Mouse (Mus musculus) gastrocnemius, postnatal 4 days (tissue): Measurements from ENCODE around the gene Tiam2. TPM values are rescaled to one million over a fixed set of nuclear protein-coding genes. Genes with fewer than 3 reads are reported as not detected.
A peak's percentile ranks its signal among the peaks of the same experiment; 100 is the strongest.

Source experiments
- DNase-seq, 2 experiments: peaks; one replicate each; pipeline ENCODE4 v3.0.0; 2021 to 2022; ENCODE audit warnings: low spot score in 2 of 2, mixed read lengths in 2 of 2
- total RNA-seq, 2 experiments: library from RNA; stranded (reverse); gene quantifications; 2 replicates each; pipeline ENCODE4 v1.2.3; 2021

The Tiam2 gene
- total RNA-seq, 2 experiments from 2014 or later = 8.4 to 9.7 TPM

DNA sequence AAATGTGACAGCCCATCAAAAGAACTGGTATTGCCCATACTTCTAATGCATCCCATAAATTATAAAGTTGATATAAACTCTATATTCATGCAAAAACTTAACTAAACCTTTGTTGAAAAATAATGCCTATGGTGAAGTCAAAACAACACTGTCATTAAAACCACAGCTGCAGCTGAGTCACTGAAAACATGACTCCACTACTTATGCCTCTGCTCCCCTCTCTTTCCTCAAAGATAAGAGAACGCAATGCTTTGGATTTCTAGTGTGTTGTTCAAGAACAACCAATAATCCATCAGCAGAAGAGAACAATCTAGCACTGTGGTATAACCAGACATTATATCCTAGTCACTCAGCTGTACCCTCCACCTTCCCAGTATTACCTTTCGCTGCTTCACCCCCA, 213.9 kb downstream of the Tiam2 start:
- DNase-seq = no peak

DNA sequence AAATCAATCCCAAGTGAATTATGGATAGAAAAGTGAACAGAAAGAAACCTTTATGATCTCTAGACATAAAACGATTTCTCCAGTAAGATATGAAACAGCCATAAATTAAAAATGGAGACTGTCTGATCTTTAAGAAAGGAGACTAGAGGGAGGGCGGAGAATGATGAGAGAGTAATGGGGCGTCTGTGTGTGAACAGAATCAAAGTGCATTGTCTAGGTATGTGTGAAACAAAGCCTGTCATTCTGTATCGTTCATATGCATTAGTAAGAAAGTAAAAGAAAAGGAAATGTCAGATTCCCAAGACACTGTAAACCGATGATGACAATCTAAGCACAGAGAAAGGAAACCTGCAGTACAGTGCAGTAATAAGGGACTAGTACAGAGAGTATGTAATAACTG, 214.7 kb downstream of the Tiam2 start:
- DNase-seq = no peak

DNA sequence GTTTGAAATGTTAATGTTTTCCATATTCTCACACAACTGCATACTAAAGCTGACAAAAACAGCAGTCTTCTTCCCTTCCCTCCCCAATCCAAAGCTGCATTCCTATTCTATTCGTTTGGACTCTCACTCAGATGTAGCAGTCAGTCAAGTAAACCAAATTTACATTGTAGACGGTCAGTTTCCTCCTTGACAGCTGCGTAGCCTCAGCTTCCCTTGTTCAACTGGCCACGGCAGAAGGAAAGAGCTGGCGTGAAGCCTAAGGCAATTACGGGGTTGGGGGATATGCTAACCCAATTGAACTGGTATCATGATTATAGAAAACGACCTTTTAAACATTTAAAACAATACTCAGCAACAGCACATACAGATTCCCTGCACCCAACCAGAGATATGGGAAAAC, 221.4 kb downstream of the Tiam2 start:
- no peak for DNase-seq

DNA sequence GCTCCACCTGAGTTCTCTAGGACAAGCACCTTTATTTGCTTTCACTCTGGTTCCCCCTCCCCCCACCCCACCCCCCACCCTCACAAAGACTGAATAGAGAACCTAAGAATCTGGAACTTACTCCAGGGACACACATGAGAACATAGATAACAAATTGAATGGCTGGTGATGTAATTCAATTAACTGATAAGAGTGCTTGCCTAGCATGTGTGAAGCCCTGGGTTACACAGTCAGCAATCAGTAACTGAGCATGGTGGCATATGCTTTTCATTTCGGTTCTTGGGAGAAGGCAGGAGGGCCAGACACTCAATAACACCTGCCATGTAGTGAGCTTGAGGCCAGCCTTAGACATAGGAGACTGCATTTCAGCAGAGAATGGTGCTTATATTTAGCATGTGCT, 229.9 kb downstream of the Tiam2 start:
- DNase-seq = no peak

DNA sequence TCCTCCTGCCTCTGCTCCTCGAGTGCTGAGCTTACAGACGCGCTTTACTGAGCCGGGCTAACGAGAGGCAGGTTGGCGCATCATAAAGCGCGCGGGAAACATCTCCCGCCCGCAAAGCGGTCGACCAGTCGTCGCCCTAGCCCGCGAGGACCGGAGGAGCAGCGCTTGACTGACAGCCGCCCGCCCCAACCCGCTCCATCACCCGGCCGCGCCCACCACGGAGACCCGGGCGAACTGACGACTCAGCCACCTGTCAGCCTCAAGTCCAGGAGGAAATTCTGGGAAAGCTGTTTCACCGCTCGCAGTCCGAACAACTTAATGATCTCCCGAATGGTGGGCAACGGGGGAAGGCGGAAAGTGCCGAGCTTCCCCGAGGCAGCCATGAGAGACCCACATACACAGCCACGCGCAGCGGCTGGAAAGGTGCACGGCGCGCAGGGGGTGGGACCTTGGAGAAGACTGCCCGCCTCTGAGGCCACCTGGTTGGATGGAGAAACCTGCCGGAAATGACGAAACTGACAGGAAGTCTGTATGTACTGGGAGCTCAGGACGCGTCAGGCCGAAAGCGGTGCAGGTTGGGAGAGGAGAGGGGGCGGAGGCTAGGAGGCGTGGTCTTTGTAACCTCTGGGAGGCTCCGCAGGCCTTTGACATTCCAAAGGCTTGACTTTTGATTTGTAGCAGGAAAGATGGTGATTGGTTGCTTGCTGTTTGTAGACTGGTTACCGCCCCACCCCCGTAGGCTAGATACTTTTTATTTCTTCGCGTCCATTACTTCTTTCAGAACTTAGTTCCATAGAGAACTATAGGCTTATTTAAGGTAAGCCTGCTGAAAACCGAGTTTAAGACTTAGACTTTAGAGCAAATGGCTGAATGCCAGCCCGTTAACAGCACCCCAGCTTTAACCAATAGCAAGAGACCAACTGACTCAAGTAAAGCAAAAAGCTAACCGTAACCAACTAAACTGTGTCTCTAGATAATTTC, 231.2 kb downstream of the Tiam2 start, which contains the start of gene Tfb1m:
Tfb1m (minus strand) TSS at position 451 of the 981 bp plus-strand sequence.
- peak; percentile 84 to 96 for DNase-seq

DNA sequence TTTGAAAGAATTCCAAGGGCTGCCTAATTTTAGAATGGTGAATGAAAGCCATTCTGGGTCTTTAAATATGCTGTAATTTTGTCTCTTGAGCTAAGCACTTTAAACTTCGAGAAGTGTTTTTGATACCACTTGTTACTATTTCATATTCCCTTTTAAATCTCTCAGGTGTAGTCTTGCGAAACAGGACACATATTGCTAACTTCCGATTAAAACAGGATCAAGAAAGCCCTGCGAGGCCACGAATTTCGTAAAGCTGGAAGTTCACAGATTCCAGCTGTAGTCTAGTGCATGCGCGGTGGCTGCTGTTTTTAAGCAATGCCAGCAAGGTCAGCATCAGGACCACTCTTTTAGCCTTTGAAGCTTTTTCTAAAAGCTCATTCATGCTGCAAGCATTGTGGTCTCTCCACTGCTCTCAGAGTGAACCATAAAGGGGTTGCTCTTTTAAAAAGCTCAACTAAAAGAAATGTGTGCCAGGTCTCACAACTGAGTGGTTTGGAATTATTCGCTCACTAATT, 232.0 kb downstream of the Tiam2 start:
- DNase-seq = no peak

DNA sequence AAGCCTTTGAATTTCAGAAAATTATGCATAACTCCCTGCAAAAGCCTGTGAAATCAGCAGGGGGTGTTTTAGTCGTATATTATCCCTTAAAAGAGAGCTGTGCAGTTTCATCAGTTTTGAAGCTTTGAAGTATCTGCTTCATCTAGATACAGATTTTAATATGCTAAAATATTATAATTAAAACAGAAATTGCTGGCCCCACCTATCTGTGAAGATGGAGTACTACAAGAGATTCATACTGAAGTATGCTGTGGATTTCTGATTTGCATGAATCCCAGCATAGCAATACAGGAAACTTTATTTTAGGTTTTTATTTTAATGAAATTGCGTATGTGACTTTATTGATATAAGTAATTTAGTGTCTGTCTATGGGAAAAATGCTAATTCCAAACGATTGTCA, 234.2 kb downstream of the Tiam2 start:
- DNase-seq = no peak

DNA sequence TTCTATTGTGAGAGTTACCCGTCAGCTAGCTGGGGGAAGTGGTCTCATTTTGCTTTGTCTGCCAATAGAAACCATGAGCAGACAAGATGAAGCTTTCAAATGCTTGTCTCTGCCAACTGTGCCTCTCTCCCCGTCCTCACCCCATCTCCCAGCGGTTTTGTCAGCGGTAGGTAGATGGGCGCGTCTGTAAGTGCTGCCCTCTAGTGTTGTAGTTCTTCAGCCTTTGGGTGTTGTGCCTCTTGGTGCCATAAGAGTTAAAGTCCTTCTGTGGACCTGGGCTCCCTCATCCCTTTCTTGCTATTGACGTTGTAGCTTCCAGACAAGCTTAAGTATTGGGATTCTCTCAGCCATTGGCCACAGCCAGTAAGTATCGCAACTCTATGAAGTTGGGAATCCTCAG, 236.0 kb downstream of the Tiam2 start:
- DNase-seq = no peak

DNA sequence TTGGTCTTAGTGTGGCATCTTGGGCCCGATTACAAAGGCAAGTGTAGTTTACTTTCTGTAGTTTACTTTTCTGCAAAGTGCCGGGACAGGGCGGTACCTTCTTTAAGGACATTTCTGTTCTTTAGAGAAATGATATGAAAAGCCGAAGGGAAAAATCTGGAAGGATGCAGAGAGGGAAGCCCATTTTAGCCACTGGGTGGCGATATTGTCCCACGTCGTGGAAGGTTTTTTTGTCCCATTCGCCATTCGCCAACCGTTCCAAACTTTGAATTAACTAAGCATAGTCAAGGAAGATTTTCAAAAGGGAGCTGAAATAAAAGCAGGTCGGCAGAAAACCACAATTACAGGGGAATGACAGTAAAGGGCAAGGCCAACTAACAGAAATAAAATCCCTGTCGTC, 244.5 kb downstream of the Tiam2 start:
- peak; percentile 25 to 70 for DNase-seq

Other genes with a start within 250 kb of the Tiam2 start
- gene Scaf8, start 211.6 kb upstream of the Tiam2 start, total RNA-seq = 10 to 100 TPM; 42.4 to 47.1 TPM
- gene Cldn20, start 206.0 kb downstream of the Tiam2 start, total RNA-seq = under 1 TPM in 1 of 2 experiments, not detected in 1; 0.60 TPM
- gene Tfb1m, start 231.2 kb downstream of the Tiam2 start, total RNA-seq = 10 to 100 TPM; 10.2 to 11.9 TPM